Comparison of ENCODE assay signal across 30 mouse cellular contexts in the genomic region with DNA sequence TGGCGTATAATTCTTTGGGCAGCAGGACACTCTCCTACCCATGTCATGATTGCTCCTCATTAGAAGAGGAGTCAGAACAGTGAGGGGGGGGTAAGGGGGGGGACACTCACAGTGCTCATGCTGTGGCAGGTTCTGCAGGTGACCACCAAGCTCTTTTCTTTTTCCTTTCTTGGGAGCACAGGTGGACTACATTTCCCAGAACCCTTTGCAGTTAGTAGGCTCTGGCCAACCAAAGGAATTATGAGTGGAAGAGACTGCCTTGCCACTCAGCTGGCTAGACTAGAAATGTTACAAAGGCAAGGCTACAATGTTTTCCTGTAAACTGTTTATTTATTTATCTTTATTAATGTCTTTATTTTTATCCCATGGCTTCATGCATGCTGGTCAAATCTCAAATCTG. TPM values are rescaled to one million over a fixed set of nuclear protein-coding genes. Genes with fewer than 3 reads are reported as not detected.
"Had no signal": no experiment of that assay in that cellular context is flagged by ENCODE, and none has a peak within 500 bp of the region (broad histone marks: within the 10 kb centered on the region; RNA-seq: fewer than 3 reads in every experiment).

No protein-coding gene starts in this region.

- H3K36me3 ChIP-seq: embryonic facial prominence, embryonic 10.5 days; embryonic facial prominence, embryonic 12.5 days; embryonic facial prominence, embryonic 13.5 days; embryonic facial prominence, embryonic 15.5 days; forebrain, embryonic 10.5 days; forebrain, embryonic 12.5 days; forebrain, embryonic 15.5 days; heart, embryonic 10.5 days had no signal

- H3K4me2 ChIP-seq: embryonic facial prominence, embryonic 12.5 days; embryonic facial prominence, embryonic 13.5 days; embryonic facial prominence, embryonic 15.5 days; forebrain, embryonic 12.5 days; forebrain, embryonic 13.5 days; forebrain, embryonic 15.5 days had no signal

- H3K4me3 ChIP-seq: embryonic facial prominence, embryonic 10.5 days; embryonic facial prominence, embryonic 12.5 days; embryonic facial prominence, embryonic 13.5 days; embryonic facial prominence, embryonic 15.5 days; erythroblast, embryonic 14.5 days; forebrain, embryonic 10.5 days; forebrain, embryonic 12.5 days; forebrain, embryonic 13.5 days; forebrain, embryonic 15.5 days; gastrocnemius, adult 2 months; heart, adult 2 months; heart, embryonic 10.5 days had no signal

- H3K27me3 ChIP-seq: embryonic facial prominence, embryonic 12.5 days; embryonic facial prominence, embryonic 13.5 days; embryonic facial prominence, embryonic 15.5 days; forebrain, embryonic 12.5 days; forebrain, embryonic 13.5 days; forebrain, embryonic 15.5 days had no signal

- H3K27ac ChIP-seq: embryonic facial prominence, embryonic 10.5 days; embryonic facial prominence, embryonic 12.5 days; embryonic facial prominence, embryonic 13.5 days; embryonic facial prominence, embryonic 15.5 days; forebrain, embryonic 10.5 days; forebrain, embryonic 12.5 days; forebrain, embryonic 13.5 days; forebrain, embryonic 15.5 days; gastrocnemius, adult 2 months; heart, adult 2 months; heart, embryonic 10.5 days had no signal

- DNase-seq: cerebellum, adult 9-11 months; cerebellum, postnatal 10 days; cerebellum, postnatal 14 days; cerebellum, postnatal 25 days; cerebellum, postnatal 36 days; embryo, embryonic 11 days; forebrain, postnatal 0 days; gastrocnemius, adult 2 months; gastrocnemius, postnatal 10 days; gastrocnemius, postnatal 14 days; gastrocnemius, postnatal 25 days; gastrocnemius, postnatal 36 days; heart, adult 18-20 months; heart, adult 2 months had no signal

- ATAC-seq: forebrain, embryonic 13.5 days; forebrain, embryonic 14.5 days; forebrain, embryonic 15.5 days; forebrain, embryonic 16.5 days; forebrain, postnatal 0 days had no signal

- H3K9ac ChIP-seq: embryonic facial prominence, embryonic 12.5 days; embryonic facial prominence, embryonic 13.5 days; embryonic facial prominence, embryonic 15.5 days; forebrain, embryonic 12.5 days; forebrain, embryonic 13.5 days; forebrain, embryonic 15.5 days; forebrain, postnatal 0 days had no signal

- H3K4me1 ChIP-seq: embryonic facial prominence, embryonic 10.5 days; embryonic facial prominence, embryonic 12.5 days; embryonic facial prominence, embryonic 13.5 days; embryonic facial prominence, embryonic 15.5 days; forebrain, embryonic 10.5 days; forebrain, embryonic 12.5 days; forebrain, embryonic 13.5 days; forebrain, embryonic 15.5 days had no signal

- H3K9me3 ChIP-seq: embryonic facial prominence, embryonic 10.5 days; embryonic facial prominence, embryonic 12.5 days; embryonic facial prominence, embryonic 13.5 days; embryonic facial prominence, embryonic 15.5 days; forebrain, embryonic 10.5 days; forebrain, embryonic 12.5 days; forebrain, embryonic 13.5 days; forebrain, embryonic 15.5 days; heart, embryonic 10.5 days had no signal

RNA-seq across cellular contexts. Expression of gene Ifnlr1, which starts 53.6 kb away (rescaled TPM):
- total RNA-seq: common myeloid progenitor, adult 5-6 weeks had no signal
- polyA plus RNA-seq: erythroblast, embryonic 14.5 days had no signal

RNA-seq across cellular contexts. Expression of gene Grhl3, which starts 59.0 kb away (rescaled TPM):
- total RNA-seq: common myeloid progenitor, adult 5-6 weeks; gastrocnemius, adult 2 months; granulocyte monocyte progenitor cell, adult 5-6 weeks; heart, adult 18-20 months; heart, adult 8-10 months had no signal
- polyA plus RNA-seq: erythroblast, embryonic 14.5 days; gonadal fat pad, adult 2 months had no signal
